Mouse (Mus musculus) Muller cell, postnatal 12 days (primary cell): ENCODE data around the gene Hist1h2bg.
A peak's percentile ranks its signal among the peaks of the same experiment; 100 is the strongest.
"Not testable (repeated sequence)": the region's sequence is repeated elsewhere in the genome, so short reads cannot be mapped to it uniquely, and the experiment has no call there.

Source experiments
- DNase-seq: peaks from one replicate; pipeline ENCODE4 v3.0.0-alpha.2; 2015; ENCODE audit errors: inconsistent ontology term

Gene Hist1h2bg

DNA sequence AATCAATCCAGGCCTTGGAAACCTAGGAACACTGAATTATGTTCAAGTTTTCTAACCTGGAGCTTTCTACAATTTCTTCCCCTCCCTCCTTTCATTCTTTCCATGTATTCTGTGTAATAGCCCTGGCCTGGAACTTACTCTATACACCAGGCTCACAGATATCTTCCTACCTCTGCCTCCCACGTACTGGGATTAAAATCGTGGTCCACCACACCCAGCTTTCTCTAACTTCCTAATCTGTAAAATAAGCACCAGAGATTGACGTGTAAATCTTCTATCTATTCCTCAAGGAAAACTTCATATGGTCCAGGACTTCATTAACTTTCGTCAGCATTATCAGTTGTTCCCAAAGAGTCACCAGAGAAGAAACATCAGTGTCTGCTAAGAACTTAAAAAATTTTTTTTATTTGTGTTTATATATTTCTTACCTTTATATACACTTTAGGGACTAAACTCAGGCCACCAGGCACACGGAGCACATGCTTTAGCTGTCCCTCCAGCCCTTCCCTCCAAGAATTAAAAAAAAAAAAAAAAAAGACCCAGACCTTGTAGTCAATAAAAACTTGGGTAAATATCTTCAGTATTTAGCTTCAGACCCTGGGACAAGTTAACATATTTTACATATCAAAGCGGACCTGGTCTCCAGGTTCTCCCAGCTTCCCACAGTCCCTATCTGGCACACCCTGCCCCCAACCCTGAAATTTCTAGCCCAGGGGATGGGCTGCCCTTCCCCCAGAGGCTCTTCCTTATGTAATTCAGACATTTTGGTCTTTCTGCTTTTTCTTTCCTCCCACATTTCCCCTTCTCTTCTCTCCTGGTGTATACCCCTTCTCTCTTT lies 11.2 kb downstream of the Hist1h2bg start:
- DNase-seq, result no peak

DNA sequence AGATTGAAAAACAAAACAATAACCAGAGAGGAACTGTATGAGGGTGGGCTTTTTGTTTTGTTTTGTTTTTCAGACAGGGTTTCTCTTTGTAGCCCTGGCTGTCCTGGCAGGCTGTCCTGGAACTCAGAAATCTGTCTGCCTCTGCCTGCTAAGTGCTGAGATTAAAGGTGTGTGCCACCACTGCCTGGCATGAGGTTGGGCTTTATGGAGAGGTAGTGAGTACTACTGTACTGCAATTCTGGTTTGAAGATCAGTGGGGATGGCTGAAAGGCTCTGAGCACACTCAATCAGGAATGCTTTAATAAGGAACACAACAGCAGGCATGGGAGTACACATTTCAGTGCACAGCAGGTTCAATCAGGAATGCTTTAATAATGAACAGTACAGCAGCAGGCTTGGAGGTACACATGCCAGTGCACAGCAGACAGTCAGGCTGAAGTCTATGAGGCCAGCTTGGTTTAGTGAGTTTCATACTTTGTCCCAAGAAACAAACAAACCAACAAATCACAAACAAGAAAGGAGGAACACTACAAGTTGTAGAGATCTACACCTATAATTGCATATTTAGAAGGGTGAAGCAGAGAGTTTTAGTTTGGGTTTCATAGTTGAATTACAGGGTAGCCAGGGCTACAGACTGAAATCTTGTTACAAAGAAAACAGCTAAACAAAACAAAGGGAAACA lies 12.3 kb downstream of the Hist1h2bg start:
- no peak for DNase-seq

DNA sequence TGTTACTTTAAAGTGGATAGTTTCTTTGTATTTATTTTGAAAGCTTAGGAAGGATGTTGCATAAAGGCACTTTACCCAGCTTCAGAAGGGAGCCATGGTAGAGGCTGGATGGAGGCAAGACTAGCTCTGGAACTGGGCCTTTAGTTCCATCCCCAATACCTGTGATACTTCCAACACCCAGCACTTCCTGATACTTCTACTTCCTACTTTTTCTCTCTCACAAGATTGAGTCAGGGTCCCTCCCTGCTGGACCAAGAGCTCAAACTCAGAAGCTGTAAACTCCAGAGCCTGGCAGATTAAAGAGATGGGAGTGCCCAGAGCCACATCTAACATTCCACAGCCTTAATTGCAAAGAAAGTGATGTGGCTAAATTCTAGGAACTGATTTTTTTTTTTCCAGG lies 13.1 kb downstream of the Hist1h2bg start:
- DNase-seq, result no peak

DNA sequence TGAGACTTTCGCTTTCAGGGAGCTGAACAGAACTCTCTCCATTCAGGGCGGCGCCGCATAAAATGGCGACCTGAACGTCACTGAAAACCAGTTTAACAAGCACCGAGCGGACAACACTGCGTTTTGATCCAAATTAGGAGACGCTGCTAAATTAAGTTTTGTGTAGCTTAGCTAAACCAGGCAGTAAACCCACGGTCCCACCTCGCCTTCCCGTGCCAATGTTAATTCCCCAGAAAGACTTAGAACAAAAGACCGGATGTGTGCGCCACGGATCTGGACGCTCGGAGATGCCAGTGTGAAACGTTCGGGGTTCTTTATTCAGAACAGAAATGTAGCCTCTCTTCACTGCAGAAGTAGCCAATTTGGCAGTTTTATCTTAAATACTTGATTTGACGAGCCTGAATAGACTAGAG lies 13.8 kb downstream of the Hist1h2bg start:
- peak; percentile 88 for DNase-seq

DNA sequence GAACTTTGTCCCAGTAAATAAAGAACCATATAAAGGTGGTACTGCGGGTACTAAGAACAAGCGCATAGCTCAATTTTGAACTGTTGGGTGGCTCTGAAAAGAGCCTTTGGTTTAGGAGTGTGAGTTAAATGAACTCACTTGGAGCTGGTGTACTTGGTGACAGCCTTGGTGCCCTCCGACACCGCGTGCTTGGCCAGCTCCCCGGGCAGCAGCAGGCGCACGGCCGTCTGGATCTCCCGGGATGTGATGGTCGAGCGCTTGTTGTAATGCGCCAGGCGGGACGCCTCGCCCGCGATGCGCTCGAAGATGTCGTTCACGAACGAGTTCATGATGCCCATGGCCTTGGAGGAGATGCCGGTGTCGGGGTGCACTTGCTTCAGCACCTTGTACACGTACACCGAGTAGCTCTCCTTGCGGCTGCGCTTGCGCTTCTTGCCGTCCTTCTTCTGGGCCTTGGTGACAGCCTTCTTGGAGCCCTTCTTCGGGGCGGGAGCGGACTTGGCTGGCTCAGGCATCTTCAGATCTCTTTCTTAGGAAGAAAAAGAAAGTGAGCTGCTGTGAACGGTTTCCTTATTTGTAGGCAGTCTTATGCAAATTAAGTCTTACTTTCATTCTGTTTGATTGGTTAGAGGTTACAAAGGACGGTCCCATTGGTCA lies 14.4 kb downstream of the Hist1h2bg start:
- DNase-seq, result peak; percentile 89

DNA sequence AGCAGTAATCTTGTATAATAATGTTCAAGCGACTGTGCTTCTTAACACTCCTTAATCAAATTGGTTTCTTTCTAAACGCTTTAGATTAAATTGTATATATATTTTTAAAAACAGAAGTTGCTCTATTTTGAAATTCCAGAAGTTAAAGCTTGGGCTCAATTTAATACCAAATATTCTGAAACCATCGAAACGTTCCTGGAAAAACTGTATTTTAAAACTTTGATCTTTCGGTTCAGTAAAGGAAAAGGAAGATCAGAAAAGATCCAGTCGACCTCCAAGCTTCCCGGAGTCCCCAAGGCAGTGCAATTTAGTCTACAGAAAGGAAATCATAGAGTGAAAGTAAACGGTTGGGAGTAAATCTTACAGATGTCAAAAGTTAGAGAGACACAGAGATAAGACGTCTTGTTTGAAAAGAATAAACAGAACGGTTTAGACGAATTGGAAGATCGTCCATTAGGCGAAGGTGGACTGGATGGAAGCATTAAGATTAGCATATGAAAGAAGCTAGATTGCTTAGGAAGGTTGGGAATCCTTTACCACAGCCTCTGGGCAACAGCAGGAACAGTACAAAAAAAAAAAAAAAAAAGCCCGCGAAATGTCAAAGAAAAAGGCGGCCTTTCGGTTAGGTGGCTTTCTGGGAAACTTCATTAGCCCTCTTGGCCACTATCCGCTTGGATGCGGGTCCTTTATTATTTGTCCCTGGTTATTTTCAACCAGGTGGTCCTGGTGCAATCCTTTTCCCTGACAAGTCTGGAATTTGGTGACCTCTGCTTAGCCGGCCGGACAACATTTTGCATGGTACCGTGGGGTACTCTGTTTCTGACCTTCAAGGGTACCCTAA lies 15.1 kb downstream of the Hist1h2bg start:
- no peak for DNase-seq

DNA sequence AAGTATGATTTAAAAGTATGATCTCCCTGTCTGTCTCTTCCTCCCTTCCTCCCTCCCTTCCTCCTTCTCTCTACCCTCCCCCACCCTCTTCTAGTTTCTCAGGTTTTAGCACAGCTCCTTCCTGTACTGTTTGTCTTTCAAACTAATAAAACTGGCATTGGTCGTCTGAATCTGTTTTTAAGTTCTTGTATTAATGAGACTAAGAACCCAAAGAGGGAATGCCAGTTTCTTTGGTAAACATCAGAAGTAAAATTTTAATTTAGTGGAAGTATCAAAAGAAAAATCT lies 15.7 kb downstream of the Hist1h2bg start:
- DNase-seq, result no peak

DNA sequence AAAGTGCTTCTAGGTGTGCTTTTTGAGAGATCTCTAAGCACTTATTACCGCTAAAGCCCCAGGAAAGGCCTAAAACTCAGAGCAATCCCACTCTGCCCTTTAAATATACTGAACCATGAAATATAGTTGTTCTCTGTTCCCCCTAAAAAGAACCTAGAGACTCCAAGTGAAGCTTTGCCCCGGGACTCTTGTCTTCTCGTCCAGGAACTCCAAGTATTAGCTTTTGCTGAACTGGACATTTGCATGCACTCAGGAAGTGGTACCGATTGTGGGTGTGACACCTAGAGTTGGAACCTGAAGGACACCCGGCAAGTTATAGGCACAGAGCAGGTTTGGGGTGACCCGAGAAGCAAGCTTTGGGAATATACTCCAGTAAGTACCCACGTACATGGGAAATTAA lies 20.0 kb downstream of the Hist1h2bg start:
- DNase-seq, result no peak

DNA sequence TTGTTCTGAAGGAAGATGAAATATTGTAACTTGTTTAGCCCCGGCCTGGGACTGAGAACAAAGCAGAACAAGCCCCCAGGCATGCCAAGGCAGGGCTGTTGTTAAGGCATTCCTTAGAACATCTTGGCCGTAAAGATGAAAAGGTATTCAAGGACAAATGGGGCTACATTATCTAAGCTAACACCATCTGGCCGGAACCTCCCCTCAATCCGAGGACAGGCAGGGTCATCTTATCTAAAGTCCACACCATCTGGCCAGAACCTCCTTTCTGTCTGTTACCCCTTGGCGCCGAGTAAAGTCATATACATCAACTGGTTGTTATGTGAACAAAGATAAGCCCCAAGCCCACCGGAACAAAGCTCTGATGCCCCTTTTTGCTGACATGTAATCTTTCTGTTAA lies 20.7 kb downstream of the Hist1h2bg start:
- not testable (repeated sequence) for DNase-seq

DNA sequence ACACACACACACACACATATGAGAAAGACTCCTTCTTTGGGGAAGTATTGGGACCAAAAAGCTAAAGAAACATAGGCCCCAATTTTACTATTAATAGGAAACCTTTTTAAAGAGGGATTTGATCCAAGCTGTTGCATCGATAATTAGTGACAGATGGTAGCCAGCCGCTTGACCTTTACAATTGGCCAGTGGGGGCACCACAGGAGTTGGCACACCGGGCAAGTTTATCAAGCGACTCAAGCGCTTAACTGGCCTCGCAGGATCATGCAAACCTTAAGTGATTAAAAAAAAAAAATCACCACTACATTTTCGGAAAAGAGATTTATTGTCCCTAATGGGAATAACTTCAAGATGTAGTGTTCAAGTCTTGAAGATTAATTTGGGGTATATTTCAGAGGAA lies 21.4 kb downstream of the Hist1h2bg start:
- DNase-seq, result no peak

DNA sequence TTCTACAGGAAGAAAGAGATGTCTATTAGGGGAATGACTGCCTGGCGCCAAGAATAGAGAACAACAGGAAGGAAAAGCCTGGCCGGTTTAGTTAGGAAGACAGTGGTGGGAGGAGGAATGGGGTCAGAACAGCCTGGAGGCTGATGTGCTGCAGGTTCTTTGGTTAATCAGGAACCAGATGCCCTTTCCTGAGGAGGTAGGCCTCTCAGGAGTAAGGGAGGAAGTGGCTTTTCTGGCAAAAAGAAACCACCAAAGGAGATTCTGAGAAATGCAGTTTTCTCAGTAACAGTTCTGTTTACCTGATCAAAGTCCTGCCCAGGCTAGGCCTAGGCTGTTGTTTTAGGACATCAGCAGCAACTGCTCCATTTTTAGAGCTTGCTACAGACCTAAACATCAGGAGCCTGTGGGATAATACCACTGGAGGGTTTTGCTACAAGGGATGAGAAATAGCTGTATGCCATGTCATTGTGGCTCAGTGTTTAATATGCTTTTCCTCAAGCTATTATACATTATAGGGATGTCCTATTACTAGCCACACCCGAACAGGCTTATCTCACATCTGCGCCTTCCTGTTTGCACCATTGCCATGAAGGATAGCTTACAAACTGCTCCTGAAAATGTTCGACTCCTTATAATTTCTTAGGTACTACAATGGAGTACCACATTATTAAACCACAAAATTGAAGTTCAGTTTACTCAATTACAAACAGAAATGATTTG lies 22.0 kb downstream of the Hist1h2bg start:
- no peak for DNase-seq

DNA sequence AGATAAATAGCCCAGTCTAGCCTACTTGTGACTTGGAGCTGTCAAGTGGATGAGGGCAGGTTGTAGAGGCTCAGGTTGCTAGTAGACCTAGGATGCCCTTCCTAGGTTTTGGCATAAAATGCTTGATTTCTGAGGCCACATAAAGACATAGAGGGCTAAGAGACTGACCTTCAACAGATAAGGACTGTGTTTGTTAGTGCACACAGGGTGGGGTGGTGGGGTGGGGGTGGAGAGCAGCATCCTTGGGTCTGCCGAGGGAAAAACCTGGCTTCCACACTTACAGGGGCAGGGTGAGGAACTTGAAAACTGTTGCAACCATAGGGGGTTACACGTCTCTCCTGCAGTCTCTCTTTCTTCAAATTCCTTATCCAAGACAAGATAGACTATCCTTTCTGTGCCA lies 24.0 kb downstream of the Hist1h2bg start:
- DNase-seq, result no peak

DNA sequence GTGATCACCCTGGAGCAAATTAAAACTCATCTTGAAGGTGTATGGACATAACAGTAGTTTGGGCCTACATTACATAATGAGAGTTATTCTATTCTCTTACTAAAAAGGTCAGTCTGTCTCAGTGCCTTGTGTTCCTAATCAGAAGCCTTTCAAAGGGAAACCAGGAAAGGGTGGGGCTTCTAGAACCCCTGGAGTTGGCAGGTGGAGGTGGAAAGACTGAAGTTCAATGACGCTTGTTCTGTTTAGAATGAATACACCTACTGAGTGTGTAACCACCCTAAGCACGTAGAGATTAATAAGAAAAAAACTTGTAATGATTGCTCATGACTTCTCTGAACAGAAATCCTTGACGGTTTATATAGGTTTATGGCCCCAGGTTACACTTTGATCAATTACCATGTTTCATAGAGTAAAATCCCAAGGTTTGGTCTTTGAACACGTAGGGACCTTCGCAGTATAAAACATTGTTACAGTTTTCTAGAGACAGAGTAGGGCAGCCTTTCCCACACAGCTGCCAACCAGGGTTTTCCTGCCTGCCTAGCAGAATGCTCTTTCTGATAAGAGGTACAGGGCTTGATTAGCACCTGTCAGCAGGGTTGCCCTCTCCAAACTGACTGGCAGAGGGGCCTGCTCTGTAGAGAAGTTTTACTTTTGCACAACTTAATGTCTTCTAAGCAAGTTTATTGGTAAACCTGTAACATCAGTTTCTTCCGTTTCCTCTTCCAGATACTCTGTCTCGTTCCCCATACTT lies 24.6 kb downstream of the Hist1h2bg start:
- no peak for DNase-seq

DNA sequence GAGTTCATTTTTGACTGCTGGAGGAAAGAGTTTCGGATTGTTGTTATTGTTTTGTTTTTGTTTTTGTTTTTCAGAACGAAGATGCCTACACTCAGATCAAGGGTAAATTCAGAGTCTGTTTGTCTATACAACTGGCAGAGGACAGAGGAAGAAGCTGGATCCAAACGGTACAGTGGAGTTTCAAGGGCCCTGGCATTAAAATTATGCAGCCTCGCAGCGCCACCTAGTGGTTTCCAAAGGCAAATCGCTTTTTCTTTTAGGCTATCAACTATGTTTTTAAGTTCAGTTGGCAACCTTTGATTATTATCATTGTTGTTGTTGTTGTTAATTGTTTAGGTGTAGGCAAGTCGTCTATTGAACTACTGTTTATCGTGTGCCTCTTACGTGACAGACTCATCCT lies 26.8 kb downstream of the Hist1h2bg start:
- DNase-seq, result peak; percentile 46

DNA sequence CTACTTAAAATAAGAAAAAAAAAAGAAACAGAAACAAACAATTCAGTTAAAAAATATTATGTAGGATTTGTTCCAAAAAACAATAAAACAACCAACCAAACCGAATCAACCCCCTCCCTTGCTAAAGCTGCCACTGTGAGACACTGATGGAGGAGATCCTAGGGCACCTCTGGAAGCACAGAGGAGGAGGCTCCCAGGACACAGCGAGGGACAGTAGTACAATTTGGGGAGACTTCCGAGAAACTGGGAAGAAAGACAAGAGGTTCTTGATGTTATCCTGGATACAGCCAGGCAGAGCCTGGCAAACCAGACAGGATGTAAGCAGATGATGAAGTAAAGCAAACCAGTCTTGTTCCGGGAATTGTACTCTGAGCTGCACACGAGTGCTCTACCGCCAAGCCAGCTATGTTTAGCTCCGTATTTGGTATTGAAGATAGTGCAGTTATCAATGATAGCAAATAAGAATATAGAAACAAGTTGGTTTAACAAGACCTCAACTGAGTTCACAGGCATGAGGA lies 32.0 kb downstream of the Hist1h2bg start:
- DNase-seq, result no peak

DNA sequence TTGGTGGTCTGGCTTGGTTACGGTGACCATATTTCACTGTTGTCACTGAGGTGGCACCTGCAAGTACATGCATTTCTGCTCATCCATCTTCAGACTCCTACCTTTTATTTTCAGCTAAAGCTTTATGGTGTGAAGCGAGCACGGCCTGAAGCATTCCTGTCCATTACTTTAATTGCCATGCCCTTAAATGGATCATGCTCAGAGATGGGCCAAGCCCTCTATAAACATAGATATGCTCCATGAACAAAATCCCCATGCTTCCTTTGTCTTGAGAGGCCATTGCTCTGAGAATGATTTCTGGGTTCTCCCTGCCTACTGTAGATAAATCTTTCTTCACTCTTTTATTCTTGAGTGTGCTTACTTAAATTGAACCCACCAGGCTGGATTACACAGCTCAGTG lies 33.3 kb downstream of the Hist1h2bg start:
- no peak for DNase-seq

DNA sequence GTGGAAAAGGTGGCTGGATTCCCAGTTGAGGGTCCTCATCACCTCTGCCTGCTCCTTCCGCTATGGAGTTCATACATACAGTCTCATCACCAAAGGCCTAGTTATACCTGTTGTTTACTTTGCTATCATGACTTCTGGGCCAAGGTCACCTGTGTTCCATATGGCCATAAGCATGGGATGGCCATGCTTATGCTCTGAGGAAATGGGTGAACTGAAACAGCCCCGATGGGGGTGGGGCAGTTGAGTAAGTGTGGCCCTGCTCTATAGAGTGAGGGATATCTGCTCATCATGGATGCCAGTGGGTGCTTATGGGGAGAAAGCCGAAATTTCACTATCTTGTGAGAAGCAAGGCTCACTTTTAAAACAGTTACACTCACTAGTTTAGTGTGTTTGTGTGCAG lies 33.9 kb downstream of the Hist1h2bg start:
- DNase-seq, result no peak

DNA sequence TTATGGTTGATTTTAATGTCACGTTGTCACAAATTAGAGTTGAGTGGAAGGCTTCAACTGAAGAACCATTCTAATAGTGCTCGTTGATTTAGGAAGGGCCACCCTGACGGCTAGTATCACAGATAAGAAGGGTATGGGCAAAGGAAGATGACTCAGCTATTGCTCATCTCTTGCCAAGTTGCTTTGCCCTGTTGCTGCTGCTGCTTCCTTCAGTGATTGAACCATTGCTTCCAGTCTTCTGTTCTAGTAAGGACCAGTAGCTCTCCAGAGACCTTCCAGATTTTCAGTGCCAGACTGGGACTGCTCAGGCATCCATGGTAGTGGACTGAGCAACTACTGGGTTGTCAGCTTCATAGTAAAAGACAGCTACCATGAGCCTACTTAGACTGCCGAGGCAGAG lies 38.0 kb downstream of the Hist1h2bg start:
- DNase-seq, result no peak

DNA sequence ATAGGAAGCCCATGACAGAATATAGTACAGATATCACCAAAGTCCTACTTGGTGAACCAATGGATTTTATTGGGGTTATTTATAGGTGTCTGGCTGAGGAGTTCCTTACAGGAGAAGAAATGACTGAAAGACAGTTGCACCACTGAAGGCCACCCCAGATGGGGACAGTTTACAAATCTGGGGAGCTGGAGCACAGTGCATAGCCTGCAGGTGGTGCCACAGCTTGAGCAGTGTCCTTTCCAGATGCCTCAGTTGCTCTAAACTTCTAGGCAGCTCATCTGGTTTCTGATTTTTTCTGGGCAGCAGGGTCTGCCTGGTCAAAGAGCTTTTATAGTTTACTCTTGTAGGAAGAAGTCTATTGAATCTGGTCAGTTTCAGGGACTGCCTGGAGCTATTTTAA lies 38.6 kb downstream of the Hist1h2bg start:
- no peak for DNase-seq

DNA sequence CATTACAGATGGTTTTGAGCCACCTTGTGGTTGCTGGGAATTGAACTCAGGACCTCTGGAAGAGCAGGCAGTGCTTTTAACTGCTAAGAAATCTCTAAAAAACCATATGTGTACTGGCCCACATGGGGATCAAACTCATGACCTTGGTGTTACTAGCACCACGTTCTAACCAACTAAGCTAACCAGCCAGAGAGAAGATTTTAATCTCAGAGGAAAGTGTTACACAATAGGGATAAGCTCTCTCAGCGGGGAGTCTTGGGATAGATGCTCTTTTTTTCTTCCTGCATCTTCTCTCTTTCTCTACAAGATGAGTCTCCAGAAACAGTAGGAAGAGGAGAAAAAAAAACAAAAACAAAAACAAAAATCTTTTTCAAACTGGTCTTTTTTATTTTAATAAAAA lies 39.2 kb downstream of the Hist1h2bg start:
- DNase-seq, result no peak

DNA sequence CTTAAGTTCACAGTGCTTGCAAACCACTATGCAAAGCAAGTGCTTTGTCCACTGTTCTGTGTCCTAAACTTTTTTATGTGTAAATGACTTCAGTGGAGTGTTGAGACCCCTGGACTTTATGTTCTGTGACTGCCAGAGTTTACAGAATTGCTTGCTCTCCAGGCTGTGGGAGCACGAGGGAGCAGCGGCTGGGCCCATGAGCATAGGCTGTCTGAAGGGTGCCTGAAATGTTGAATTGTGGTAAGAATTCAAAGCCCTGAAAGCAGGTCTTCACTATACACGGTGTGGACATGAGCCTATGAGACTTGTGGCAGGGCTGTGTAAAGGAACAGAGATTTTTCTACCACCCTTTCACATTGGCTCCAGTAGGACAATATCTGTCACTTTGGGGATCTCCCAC lies 40.4 kb downstream of the Hist1h2bg start:
- DNase-seq, result no peak
